Mouse (Mus musculus): Measurements from ENCODE around the gene Bola2.

GRCm38 (mm10) chr7:126701070-126701469 is 5.9 kb downstream of the Bola2 start:
- TF ChIP-seq CTCF (IDR thresholded peaks at IDR 0.05; ENCODE audit: borderline replicate concordance, insufficient read depth, low read depth, low read length): peak; percentile 86
- 0 out of 2 replicates have a peak, but pooled peaks have one; percentile 17 for TF ChIP-seq POLR2A (IDR thresholded peaks at IDR 0.05; ENCODE audit: borderline replicate concordance, insufficient read depth, low read length)

All from cerebellum, adult 2 months (tissue).